Mouse (Mus musculus) kidney, adult 9 months (tissue): ENCODE measurements around the gene Ralgapa2.
A peak's percentile ranks its signal among the peaks of the same experiment; 100 is the strongest.

Experiments
- DNase-seq: peaks from one replicate; pipeline ENCODE4 v3.0.0; 2022

The Ralgapa2 gene

DNA sequence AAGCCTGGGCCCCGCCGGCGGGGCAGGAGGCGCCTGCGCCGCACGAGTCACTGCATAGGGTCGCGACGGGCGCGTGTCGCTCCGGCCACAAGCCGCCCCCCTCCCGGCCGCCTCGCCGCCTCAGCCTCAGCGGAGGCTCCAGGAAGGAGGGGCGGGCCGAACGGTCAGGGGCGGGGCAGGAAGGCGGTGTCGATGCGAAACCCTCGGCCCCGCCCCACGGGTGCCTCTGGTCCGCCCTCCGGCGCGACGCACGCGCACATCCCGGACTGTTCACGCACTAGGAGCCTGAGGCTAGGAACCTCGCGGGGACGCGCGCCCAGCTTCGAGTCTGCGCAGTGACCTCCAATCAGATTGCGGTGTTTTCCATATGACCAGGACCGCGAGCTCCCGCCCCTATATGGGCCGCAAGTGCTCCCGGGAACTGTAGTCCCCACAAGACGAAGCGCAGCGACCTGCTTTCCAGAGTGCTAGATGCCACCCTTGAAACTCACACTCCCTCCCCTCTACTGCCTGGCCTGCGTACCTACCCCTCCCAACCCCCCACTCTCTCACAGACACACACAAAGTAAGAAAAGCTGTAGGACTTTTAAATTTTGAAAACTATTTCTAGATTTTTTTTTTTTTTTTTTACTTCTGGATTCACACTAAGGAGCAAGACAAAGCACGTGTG lies at the start of gene Ralgapa2:
Ralgapa2 (minus strand) TSS at position 434 of the 670 bp plus-strand sequence.
- peak; percentile 100 for DNase-seq

GRCm38 (mm10) chr2:146561505-146561904 lies 49.4 kb upstream of the Ralgapa2 start:
- DNase-seq, result no peak

- DNase-seq, result no peak
Measured at GRCm38 (mm10) chr2:146560633-146561043, 48.5 kb upstream of the Ralgapa2 start.

DNA sequence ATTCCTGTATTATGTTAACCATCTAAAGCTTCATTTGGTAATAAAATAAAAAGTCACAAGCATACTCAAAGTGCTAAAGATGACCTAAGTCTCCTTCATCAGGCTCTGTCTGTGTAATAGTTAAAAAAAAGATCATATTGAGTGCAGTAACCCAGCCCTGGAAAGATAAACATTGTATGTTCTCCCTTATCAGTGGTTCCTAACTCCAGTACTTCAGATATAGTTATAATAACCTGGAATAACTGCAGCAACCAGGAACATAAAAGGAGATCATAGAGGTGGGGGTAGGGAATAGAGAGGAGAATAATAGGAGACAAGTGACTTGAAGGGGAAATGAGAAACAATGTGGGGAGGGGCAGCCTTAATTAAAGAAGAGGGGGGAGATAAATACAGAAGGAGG lies 44.0 kb upstream of the Ralgapa2 start:
- DNase-seq, result no peak

- peak; percentile 57 for DNase-seq
Measured at GRCm38 (mm10) chr2:146555351-146555750, 43.2 kb upstream of the Ralgapa2 start.

GRCm38 (mm10) chr2:146553701-146554100 lies 41.6 kb upstream of the Ralgapa2 start:
- no peak for DNase-seq

DNA sequence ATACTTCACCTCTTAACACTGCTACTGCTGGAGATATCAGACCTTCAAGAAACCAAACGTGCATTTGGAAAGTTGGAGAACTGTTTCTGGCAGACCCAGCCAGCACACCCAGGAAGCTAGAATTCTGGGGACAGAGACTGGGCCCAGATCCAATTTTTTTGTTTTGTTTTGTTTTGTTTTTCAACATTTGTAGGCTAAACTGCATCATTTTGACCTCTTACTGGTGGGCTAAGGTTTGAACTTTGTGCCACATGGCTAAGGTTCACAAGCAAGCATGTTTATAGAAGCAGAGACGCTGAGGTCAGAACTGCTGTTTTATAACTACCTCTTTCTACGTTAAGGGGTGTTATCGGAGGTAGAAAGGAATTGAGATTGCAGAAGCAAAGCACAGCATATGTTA lies 39.7 kb upstream of the Ralgapa2 start:
- peak; percentile 80 for DNase-seq

DNA sequence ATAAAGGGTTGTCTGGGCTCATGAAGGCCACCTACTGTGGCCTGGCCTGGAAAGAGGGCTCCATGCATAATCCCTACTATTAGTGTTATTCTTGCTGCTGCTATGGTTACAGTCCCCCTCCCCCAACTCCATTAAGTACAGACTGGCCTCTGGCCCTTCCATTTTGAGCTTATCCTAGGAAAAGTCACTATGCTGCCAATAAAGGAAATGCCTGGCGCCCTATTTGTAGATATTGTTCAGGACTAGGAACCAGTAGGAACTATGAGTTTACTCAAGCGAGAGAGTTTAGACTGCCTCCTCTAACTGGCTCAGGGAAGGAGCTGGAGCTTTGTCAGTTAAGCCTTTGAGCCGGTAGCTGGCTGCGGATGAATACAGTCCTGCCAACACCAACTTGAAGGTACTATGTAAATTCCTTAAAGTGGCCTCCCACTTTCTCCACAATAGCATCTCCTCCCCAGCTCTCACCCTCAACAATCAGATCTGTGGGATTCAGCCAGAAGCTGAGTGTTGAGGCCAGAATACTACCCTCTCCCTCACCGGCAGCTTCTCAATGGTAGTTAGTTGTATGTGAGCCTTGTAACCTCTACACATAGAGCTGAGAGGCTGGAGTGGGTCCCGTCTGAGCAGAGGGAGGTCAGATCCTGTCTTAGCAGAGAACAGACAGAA lies 37.1 kb upstream of the Ralgapa2 start:
- no peak for DNase-seq

DNA sequence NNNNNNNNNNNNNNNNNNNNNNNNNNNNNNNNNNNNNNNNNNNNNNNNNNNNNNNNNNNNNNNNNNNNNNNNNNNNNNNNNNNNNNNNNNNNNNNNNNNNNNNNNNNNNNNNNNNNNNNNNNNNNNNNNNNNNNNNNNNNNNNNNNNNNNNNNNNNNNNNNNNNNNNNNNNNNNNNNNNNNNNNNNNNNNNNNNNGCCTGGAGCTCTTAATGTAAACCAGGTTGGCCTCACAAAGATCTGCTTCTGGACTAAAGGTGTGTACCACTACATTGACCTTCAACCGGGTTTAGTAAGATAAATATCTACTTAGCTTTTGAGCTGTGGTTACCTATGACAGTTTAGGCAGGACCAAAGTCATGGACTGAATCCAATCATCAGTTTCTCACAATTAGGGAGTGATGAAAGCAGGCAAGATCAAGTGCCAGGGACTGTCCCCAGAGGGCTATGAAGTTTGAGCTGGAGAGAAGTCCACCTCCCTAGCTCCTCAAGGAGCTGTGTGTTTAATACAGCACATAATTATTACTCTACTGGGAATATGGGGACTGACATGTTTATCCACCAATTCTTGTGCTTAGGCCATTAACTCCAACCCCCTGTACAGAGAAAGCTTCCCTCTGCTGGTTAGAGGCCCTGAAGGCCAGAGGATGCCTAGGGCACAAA lies 32.1 kb upstream of the Ralgapa2 start:
- DNase-seq, result no peak

DNA sequence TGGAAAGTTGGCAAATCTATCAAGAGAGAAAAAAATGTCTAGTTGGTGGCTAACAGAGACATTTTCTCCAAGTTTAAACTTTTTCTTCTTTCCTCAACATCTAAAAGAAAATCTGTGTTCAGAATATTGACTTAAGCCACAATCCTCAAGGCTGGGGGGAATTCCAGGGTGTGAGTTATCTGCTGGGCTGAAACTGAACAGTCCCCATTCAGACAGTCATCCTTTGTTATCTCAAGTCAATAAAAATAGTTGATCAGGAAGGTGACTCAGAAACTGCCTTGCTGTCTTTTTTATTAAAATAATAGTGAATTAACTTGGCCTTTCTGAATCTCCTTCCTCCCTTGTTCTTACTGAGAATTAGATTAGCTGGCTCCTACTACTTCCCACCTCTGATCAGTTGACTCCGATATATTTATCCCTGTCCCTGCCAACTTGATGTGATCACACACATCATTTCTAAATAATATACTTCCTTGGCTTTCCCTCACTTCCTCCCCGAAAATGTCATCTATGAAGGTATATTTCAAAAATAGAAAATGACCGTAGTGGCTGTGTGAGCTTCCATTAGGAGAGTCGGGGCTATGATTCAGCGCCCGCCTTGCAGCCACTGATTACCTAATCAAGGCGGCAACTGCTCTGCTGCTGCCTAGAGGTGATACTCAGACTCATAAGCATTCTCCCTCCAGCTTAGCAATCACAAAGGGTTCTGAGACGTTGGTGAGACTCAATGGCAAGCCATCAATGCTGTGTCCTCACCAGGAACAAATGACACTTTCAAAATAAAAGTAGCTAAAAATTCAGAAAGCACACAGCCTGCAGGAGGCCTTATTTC lies 21.2 kb upstream of the Ralgapa2 start:
- DNase-seq, result no peak

GRCm38 (mm10) chr2:146532493-146532892 lies 20.3 kb upstream of the Ralgapa2 start:
- peak; percentile 12 for DNase-seq

DNA sequence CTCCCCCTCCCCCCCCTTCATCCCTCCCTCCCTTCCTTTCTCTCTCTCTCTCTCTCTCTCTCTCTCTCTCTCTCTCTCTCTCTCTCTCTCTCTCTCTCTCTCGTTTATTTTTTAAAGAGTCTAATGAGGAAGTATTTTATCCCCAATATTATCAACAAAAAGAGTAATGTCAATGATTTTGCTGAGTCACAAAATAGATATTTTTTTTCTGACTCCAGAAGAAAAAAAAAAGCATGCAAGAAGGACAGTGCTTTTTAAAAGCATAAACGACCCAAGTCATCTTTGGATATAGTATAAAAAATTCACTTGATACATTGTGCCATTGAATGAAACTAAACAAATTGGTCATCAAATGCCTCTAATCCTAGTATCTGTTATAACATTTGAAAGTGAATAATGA lies 13.3 kb upstream of the Ralgapa2 start:
- no peak for DNase-seq

DNA sequence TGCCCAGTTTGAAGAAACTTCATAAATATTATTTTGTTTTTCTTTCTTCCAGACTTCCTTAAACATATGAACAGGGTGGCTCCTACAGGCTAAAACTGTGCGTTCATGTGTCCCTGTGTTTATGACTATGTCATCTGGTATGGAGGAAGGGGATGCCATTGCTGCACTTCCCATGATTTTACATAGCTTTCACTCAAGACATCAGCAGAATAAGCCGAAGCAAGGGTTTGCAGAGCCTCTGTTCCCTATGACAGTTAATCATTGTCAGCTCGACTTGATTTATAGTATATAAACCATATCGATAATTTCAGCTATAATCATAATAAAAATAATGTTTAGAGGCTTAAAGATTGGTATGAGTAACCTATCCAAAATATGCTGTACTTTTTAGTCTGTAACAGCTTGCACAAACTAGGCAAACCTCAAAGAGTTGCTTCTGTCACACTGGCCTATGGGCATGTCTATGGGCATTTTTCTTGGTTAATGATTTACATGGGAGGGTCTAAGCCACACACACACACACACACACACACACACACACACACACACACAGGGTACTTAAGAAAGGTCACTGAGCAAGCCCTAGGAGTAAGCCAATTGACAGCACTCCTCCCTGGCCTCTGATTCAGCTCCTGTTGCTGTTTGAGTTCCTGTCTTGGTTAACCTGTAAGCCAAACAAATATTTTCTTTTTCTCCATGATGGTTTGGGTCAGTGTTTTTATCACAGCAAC lies 12.7 kb upstream of the Ralgapa2 start:
- peak; percentile 86 for DNase-seq

GRCm38 (mm10) chr2:146516894-146517293 lies 4.8 kb upstream of the Ralgapa2 start:
- no peak for DNase-seq

GRCm38 (mm10) chr2:146515081-146515480 lies 2.9 kb upstream of the Ralgapa2 start:
- DNase-seq, result no peak

GRCm38 (mm10) chr2:146512581-146512920 lies 407 bp upstream of the Ralgapa2 start:
- peak; percentile 63 for DNase-seq

- no peak for DNase-seq
Measured at GRCm38 (mm10) chr2:146511401-146511865, 711 bp downstream of the Ralgapa2 start.

GRCm38 (mm10) chr2:146510780-146511179 lies 1.4 kb downstream of the Ralgapa2 start:
- no peak for DNase-seq

DNA sequence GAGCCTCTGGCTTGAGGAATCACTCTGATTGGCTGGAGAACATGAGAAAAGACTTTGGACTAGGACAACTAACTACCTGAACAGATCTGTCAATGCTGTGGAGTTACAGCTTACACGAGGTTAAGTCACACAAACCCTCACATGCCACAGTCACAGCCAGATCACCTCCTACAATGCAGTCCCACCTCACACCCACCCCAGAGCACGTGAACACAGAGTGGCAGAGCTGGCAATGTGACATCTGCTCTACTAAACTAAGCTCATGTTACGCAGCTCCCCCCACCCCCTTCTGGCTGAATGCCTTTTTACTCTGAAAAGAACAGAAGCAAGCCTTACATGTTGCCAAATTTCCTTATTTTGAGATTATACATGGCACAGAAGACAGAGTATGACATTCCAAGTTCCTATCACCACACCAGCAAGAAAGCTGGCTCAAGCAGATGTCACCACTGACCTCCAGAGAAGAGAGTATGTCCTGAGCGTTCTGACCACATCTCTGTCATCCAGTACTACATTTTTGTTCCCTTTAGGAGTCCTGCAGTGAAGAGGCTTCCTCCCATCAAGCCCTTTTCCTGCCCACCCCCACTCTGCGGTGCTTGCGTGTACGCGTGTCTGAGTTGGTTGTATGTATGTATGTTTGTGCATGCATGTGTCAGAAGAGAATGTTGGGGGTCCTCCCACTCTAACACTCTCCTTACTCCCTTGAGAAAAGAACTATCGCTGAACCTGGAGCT lies 9.4 kb downstream of the Ralgapa2 start:
- peak; percentile 61 for DNase-seq

- no peak for DNase-seq
Measured at GRCm38 (mm10) chr2:146500067-146500466, 12.1 kb downstream of the Ralgapa2 start.

GRCm38 (mm10) chr2:146499111-146499510 lies 13.0 kb downstream of the Ralgapa2 start:
- DNase-seq, result no peak

GRCm38 (mm10) chr2:146498298-146498697 lies 13.8 kb downstream of the Ralgapa2 start:
- no peak for DNase-seq
